Mouse (Mus musculus) testis, adult 2 months (tissue): ENCODE measurements at regions not wholly inside any gene's neighbourhood (a gene's known extent, or its start where the extent isn't known, plus 50 kb on each side); places are given as distances from the start of the nearest gene placed in this dataset.

Source experiments
- CTCF ChIP-seq: fragments of 200-500 bp; IDR thresholded peaks from 2 replicates; pipeline ENCODE4 v1.5.1; 2012; ENCODE audit warnings: low read depth, mild to moderate bottlenecking, inconsistent platforms, low read length, moderate library complexity; ENCODE audit not compliant: control insufficient read depth, insufficient read depth, insufficient replicate concordance
- POLR2A ChIP-seq: fragments of 200-500 bp; IDR thresholded peaks from 2 replicates; pipeline ENCODE4 v1.6.1; 2012; ENCODE audit warnings: low read depth, mild to moderate bottlenecking, inconsistent platforms, low read length, moderate library complexity; ENCODE audit not compliant: control insufficient read depth

- TF ChIP-seq CTCF (no peak), POLR2A (no peak)
These were observed 589.6 kb downstream of the Insc start for GRCm38 (mm10) chr7:115333046-115333577.
